Mouse (Mus musculus): Measurements from ENCODE around the gene Mgst2. TPM values are rescaled to one million over a fixed set of nuclear protein-coding genes. Genes with fewer than 3 reads are reported as not detected.

Gene Mgst2
- total RNA-seq, 2 experiments from 2014 or later: 0.60 to 0.87 TPM

DNA sequence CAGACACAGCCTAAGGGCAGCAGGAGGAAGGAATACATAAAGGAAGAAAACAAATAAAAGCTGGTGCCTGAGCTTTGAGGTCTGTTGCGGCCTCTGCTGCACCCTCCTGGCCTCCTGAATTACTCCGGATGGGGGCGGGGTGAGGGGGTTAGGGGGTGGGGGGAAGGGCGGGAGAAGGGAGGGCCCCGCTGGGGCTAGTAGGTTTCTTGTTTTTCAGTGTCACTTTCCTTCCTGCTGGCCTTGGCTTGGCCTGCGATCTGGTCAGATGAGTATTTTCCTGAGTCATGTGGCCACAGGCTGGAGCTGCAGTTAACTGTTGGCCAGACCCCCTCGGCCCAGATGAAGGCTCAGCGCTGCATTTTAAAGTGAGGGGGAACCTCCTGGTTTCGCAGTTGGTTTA, 7.5 kb upstream of the Mgst2 start:
- DNase-seq (ENCODE audit: low spot score in 2 of 2): no peak

GRCm38 (mm10) chr3:51654303-51655055, 5.7 kb upstream of the Mgst2 start:
- DNase-seq (ENCODE audit: low spot score in 2 of 2): no peak

DNA sequence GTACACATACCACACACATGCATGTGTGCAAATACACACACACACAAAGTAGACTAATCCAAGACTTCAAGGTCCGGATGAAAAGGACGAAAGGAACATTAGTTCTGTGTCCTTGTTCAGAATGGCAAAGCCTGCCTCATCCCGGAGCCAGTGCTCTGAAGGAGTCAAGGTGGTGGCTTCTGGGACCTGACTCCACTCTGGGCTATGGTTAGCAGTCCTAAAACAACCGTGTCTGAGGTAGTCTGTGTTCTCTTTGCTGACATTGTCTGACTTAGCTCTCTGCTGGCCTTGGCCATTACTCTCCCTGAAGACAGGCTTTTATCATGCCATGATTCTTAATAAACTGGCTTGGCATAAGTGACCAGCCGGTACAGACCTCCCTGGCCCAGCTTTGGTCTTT, 745 bp upstream of the Mgst2 start:
- no peak for DNase-seq (ENCODE audit: low spot score in 2 of 2)

GRCm38 (mm10) chr3:51660821-51661276, 689 bp downstream of the Mgst2 start:
- no peak for DNase-seq (ENCODE audit: low spot score in 2 of 2)

GRCm38 (mm10) chr3:51661376-51661775, 1.2 kb downstream of the Mgst2 start:
- DNase-seq (ENCODE audit: low spot score in 2 of 2): no peak

- no peak for DNase-seq (ENCODE audit: low spot score in 2 of 2)
These were observed 1.9 kb downstream of the Mgst2 start for GRCm38 (mm10) chr3:51661880-51662550.

DNA sequence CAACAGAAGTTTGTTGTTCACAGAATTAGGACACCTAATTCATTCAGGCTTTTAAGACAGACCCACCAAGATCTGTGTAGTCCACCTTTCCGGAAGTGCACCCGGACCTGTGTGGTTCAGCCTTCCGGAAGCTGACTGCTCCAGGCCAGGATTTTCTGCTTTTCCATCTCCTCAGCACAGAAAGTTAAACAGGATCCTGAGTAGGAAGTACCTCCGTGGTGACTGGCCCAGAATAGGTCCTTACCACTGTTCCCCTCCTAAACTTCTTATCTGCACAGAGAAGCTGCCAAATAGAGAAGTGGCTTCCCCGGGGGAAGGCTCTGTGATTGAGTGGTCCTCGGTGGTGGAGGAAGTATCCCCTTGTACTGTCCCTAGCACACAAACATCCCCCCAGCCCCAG, 2.4 kb downstream of the Mgst2 start:
- no peak for DNase-seq (ENCODE audit: low spot score in 2 of 2)

GRCm38 (mm10) chr3:51668607-51669006, 8.4 kb downstream of the Mgst2 start:
- no peak for DNase-seq (ENCODE audit: low spot score in 2 of 2)

GRCm38 (mm10) chr3:51670414-51671070, 10.4 kb downstream of the Mgst2 start:
- DNase-seq (ENCODE audit: low spot score in 2 of 2): no peak

GRCm38 (mm10) chr3:51671071-51671469, 10.9 kb downstream of the Mgst2 start:
- no peak for DNase-seq (ENCODE audit: low spot score in 2 of 2)

DNA sequence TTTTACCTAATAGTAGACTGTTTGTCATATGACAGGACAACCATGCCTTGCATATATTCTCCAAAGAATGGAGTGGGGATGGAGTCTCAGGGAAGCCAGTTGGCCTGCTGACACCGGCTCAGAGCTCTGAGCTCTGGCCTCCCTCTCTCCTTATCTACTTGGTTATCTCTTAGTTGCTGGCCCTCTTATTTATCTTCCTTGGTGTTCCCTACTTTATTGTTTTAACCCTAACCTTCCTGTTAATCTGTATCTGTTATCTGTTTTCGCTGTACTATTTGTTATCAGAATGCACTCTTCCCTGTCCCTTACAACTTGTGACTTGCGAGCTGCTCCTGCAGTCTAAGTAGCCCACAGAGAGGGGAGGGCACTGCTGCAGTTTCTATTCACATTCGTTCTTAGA, 12.5 kb downstream of the Mgst2 start:
- no peak for DNase-seq (ENCODE audit: low spot score in 2 of 2)

DNA sequence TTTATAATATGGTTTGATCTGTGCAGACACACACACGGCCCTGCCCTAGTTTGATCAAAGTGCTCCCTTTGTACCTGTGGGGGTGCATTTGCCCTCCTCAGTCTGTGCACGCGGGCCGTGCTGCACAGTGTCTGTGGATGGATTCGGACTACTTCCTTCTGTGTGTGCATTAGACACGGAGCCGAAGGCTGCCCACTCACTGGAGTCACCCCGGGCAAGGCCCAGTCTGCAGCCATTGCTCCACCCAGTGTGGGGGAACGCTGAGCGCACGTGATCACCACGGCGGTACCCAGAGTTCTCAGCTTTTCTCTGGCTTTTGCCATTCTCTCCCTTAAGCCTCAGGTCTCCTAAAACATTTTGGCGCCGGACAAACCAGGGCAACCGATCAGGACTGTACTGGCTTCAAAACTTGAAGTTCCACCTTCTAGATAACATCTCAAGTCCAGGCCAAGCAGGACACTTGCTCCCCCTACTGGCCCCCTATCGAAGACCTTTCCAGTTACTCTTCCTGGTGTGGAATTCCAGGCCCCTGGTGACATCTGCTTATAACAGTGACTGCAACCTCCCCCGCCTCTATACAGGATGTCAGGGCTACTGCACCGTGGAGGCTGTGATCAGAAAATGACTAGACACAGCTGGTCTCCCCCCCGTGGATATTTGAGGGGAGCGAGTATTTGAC, 13.4 kb downstream of the Mgst2 start:
- DNase-seq (ENCODE audit: low spot score in 2 of 2): peak; percentile 25 to 36

- DNase-seq (ENCODE audit: low spot score in 2 of 2): no peak
These were observed 14.8 kb downstream of the Mgst2 start for GRCm38 (mm10) chr3:51674963-51675362.

DNA sequence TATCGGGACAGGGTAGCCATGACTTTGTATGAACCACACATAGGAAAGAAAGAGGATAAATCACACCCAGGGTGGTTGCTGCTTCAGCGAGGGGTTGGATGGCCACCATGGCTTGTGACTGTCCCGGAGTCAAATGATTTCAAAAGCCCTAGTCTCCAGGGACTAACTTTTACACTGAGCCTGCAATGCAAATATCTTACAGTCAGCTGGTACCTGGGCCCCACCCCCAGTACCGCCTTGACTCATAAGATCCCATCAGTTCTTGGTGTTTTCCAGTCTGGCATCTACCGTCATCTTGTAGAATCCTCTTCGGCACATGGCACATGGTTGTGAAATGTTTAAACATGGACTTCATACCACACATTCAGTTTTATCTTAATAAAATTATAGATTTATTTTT, 25.4 kb downstream of the Mgst2 start:
- DNase-seq (ENCODE audit: low spot score in 2 of 2): no peak

GRCm38 (mm10) chr3:51686316-51686715, 26.2 kb downstream of the Mgst2 start:
- no peak for DNase-seq (ENCODE audit: low spot score in 2 of 2)

DNA sequence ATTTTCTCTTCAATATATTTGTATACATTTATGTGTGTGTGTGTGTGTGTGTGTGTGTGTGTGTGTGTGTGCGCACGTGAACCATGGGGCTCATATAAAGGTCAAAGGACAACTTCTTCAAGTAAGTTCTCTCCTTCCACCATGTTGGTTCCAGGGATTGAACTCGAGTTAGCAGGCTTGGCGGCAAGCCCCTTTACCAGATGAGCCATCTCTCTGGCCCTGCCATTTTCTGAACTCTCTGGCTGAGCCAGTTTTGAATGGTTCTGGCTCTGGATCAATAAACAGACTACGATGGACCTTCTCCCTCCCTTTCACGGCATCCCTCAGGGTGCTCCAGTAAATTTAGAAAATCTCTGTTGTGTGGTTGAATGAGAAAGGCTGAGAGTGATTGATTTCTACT, 26.6 kb downstream of the Mgst2 start:
- DNase-seq (ENCODE audit: low spot score in 2 of 2): no peak

DNA sequence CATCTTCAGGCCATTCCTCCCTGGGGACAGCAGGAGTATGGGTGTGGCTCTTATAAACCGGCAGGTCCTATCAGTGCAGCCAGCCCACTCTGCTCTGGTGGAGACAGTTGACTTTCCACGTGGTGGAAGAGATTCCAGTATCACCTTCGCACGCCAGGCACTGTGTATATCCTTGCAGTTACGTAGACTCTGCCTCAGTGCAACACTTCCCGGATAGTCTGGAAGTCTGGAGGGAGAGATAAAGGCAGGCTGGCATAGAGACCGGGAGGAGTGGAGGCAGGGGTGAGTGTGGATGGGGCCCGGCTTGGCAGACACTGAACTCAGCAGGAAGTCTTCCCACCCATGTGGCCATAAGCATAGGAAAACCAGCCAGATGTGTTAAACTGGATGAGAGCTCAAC, 28.6 kb downstream of the Mgst2 start:
- DNase-seq (ENCODE audit: low spot score in 2 of 2): no peak

DNA sequence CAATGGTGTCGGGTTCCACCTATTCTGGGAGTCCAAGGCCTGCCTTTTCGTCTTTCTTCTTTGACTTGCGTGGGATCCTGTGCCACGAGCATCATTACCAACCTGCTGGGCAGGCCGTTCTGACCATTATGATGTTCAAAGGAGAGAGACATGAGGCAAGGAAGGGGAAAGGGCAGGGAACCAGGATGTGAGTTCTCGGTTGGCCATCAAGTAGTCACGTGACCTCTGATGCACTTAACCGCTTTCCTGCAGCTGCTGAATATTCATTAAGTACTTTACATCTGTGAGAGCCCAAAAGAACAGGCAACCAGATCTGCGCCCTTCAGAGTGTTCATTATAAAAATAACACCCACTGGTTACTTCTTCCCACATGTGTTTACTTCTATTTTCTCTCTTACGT, 33.0 kb downstream of the Mgst2 start:
- DNase-seq (ENCODE audit: low spot score in 2 of 2): no peak

GRCm38 (mm10) chr3:51694576-51694975, 34.4 kb downstream of the Mgst2 start:
- no peak for DNase-seq (ENCODE audit: low spot score in 2 of 2)

- no peak for DNase-seq (ENCODE audit: low spot score in 2 of 2)
These were observed 35.6 kb downstream of the Mgst2 start for GRCm38 (mm10) chr3:51695713-51696112.

DNA sequence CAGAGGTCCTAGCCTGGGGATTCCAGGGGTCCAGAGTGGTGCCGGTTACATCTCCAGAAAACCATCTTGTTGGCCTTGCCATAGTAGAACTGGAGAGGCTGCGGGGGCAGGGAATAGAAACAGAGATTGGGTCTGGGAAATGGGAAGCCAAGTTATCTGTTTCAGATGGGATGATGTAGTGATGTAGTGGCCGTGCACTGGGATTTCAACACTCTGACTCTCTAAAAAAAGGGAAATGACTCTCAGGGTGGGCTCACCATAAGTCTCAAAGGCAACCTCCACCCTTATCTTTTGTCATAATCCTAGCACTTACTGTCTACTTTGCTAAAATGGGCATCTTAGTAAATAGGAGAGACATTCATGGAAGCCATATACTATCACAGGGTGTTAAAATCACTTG, 37.8 kb downstream of the Mgst2 start:
- DNase-seq (ENCODE audit: low spot score in 2 of 2): no peak

- no peak for DNase-seq (ENCODE audit: low spot score in 2 of 2)
These were observed 40.0 kb downstream of the Mgst2 start for GRCm38 (mm10) chr3:51700123-51700522.
